Mouse (Mus musculus): ENCODE measurements at regions not wholly inside any gene's neighbourhood (a gene's known extent, or its start where the extent isn't known, plus 50 kb on each side); places are given as distances from the start of the nearest gene placed in this dataset.

DNA sequence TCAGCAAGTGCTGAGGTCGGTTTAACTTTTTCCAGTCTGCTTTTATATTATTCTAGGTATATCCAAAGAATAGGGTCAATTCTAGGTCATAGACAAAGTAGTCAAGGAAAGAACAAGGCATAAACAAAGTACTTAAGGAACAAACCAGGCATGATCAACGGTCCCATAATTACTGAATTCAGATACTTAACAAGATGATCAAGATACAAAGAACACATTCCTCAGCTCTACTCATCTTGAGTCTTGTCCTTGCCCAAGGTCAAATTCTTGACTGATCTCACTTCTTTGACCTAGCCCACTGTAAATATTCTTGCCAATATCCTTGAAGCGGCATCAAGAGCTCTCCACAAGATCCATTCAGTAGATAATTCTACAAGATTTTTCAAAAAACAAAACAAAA, 458.1 kb upstream of the Nr5a2 start:
- DNase-seq (ENCODE audit: low spot score) = no peak

DNA sequence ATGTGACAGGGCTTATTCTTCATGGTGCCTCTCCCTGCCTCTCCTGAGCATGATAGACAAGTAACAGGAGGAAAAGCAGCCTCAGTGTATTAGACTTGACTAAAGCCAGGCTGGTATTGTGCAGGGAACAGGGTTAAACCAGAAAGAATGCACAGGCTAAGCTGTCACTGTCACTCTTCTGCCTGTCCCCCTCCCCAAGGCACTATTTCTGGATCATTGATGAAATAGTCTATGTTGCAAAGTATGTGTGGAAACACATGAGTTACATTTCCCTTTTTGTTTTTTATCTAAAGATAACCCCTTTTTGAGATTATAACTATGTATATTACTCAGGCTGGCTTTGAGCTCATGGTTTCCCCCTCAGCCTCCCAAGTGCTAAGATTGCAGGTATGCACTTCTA, 436.5 kb upstream of the Nr5a2 start:
- no peak for DNase-seq (ENCODE audit: low spot score)

DNA sequence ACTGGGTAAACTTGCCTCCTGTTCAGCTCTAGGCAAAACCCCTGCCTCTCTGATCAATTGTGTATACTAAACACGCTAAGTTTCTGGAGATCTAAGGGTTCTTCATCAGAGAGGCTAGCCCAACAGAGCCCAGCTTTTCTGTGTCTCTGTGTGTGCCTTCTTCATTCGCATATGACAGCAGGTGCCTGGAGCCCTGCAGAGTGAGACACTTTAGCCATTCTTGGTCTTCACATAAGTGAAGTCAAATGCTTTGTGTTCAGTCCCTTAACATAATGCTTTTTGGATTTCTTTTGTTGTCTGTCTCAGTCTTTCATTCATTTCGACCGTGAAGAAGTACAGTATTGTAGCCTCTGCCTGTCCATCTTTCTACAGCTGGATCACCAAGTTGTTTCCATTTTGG, 427.3 kb upstream of the Nr5a2 start:
- DNase-seq (ENCODE audit: low spot score) = no peak

DNA sequence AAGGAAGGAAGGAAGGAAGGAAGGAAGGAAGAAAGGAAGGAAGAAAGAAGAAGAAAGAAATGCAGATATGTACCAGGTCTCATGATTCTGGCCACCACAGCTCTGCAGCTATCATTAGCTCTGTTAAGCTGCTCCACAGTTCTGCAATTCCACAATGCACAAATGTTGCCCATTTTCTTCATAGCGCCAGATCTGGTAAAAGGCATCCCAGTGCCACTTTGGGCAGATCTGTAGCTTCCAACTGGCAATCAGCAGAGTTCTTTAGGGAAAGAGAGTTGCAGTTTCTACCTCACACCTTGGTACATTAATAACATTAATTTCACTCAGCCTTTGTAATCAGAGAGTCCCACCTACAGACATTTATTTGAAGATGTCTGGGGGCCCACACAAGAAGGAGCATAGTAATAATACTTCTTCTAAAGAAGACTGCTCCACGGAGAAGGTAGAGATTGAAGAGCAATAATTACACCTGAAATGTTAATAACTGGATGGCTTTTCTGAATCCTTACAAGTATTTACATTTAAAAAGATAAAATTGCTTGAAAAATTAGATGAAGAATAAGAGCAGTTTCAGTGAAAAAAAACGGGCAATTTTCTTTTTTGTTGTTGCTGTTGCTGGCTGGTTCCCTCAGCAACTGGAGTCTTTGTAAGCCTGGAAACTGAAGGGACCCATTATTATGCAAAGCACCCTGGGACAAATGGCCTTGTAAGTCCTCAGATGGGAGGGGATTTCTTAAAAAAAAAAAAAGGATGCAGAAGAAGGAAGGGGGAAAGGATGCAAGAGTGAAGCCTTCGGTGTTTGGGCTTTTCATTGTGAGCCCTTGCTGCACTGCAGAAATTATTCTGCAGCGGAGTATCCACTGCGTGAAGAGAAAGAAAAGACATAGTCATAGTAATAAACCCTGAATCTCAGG, 418.1 kb upstream of the Nr5a2 start:
- no peak for DNase-seq (ENCODE audit: low spot score)

DNA sequence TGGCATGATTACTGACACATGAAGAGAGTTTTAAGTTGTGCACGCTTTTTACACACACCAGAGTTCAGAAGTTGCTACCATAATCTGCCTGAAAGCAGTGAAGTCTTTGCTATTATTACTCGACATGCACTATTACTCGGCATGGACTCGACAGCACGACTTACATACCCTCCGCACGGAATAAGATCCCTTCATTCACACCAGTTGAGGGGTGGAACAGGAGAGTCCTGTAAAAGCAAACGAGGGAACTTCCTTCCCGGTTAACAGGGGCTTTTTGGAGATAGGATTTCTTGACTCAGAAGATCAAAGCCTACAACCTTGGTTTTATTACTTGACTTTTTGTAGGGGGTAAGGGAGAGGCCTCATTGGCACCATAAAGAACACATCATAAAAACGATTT, 416.4 kb upstream of the Nr5a2 start:
- DNase-seq (ENCODE audit: low spot score) = no peak

DNA sequence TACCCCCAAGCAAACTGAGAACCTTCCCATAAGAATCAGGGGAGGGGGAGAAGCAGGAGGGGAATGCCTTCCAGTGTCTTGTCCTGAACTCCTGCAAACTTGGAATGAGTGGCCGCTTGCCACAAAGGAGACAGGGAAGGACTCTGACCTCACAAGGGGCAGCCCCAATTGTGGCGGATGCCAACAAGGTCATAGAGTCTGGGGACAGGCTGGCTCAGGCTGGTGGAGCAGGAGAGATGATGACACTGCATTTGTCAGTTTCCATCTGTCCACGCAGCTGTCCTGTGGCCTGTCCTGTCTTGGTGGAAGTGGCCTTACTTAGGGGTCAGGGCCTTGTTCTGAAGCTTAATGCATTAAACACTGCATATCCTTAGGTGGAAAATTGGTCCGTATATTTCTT, 414.4 kb upstream of the Nr5a2 start:
- no peak for DNase-seq (ENCODE audit: low spot score)

DNA sequence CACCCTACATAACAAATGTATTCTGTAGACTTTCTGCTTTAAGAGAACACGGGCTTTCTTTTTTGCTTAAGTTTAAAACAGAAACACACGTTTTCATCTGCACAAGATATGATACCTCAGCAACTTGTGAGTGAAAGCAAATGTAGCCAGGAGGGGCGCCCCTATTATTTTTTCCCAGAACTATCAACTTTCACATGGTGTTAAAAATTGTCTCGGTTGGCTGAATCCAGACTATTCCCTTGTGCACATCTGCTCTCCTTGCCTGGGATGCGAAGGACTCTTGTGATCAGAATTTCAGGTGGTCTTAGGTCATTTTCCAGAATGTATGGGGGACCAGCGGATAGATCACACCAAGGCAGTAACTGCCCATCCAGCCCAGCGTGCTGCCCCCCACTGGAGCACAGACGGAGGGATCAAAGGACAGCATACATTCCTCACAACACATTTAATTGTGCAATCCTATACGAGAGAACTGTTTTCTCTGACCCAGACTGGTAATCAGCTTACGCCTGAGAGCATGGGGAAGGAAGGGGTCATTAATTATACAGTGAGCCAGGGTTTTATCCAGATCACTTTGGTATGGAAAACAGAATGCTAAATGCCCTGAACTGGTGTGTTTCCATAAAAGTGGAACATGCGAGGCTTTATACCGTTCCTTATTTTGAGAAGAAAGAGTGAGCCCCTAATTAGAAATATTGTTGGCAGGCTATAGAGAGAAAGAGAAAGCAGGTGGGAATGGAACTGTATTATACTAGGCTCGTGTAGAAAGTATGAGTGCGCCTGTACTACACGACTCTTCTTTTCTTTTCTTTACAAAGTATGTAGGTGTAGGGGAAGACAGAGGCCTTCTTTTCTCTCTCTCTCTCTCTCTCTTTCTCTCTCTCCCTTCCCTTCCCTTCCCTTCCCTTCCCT, 413.5 kb upstream of the Nr5a2 start:
- no peak for DNase-seq (ENCODE audit: low spot score)

DNA sequence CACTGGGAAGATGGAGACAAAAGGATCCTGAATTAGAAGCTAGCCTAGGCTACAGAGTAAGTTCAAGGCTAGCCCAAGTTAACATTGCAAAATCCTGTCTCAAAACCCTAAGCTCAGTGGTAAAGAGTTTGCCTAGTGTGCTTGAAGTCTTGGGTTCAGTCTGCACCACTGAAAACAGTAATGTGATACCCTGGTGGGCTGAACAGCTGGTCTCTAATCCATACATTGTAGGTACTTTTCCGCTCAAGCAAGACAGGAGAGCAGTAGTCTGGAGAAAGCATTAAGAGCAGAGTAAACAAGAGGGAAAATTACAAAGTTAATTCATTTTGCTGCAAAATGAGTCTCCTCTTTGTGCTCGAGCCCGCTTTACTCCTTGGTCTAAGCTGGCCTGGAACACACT, 412.0 kb upstream of the Nr5a2 start:
- no peak for DNase-seq (ENCODE audit: low spot score)

DNA sequence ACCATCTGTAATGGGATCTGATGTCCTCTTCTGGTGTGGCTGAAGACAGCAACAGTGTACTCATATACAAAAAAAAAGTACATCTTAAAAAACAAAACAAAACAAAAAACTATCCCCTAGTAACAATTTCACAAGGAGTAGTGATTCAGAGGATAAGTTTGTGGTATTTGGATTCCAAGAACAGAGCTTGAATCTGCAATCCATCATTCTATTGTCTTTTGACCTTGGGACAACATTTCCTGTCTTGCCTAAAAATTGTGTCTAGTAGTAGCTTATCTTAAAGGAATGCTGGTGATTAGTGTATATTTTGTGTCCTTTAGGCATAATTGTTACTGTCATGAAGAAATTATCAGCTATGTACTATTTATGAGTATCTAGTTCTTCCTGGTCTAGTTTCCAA, 404.1 kb upstream of the Nr5a2 start:
- no peak for DNase-seq (ENCODE audit: low spot score)

DNA sequence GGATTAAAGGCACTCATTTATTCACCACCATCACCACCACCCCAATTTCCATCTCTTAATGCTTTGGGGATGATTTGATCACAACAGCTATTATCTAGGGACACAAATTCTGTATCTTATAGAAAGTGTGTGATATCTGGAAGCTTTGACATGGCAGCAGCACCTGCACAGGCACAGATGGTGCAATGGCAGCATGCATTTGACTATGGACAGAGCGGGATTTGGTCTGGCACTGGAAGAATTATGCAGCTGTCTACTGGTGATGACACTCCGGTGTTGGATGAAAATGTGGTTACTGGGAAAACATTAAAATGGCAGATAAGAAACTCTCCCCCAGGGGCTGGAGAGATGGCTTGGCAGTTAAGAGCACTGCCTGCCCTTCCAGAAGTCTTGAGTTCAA, 403.7 kb upstream of the Nr5a2 start:
- DNase-seq (ENCODE audit: low spot score) = no peak

DNA sequence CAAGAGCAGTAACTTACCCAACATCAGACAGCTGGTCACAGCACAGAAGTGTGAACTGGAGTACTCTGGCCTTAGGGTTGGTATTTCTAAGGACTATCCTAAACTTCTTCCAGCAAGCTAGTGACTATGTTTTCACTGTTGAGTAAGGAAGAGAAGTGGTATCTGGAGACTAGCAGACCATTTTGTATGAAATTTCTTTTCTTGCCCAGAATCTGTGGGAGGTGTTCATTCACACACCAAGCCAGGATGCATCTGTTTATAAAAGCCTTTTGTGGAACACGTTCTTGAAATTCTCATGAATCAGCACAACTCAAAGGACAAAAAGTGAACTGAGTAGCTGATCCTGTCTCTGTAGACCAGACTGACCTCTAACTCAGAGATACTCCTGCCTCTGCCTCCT, 403.3 kb upstream of the Nr5a2 start:
- DNase-seq (ENCODE audit: low spot score) = no peak

DNA sequence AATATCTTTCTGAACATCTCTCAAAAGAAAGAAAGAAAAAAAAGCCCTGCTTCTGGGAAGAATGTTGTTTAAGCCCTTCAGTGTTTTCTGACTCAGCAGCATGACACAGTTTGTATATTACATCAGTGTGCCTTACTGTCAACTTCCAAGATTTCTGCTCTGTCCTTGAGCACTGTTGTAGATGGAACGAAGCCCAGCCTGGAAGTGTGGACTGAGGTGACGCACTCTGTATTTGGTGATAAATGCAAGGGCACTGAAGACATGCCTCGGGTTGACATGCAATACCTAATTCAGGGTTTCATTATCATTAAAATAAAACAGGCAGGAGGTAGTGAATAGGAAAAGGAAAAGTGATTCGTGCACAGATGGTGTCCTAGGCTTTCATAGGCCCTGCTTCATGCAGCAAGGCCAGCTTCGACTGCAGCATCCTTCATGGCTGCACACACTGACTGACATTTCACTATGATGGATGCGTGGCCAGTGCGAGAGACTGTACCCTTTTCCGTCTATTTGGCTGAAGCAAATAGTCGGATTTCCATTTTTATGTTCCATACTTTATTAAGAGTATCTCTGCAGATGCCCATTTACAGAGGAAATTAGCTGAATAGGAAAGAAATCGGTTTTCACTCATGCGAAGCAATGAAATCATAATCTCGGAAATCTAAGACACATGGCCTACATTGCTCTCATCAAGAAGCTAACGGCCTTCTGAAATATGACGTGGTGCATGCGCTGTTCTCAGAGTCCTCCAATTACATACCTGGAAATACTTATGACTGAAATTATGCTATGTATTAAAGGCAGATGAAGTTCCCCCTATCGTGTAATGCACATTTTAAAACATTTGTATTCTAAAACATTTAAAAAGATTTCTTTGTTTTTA, 400.7 kb upstream of the Nr5a2 start:
- no peak for DNase-seq (ENCODE audit: low spot score)

DNA sequence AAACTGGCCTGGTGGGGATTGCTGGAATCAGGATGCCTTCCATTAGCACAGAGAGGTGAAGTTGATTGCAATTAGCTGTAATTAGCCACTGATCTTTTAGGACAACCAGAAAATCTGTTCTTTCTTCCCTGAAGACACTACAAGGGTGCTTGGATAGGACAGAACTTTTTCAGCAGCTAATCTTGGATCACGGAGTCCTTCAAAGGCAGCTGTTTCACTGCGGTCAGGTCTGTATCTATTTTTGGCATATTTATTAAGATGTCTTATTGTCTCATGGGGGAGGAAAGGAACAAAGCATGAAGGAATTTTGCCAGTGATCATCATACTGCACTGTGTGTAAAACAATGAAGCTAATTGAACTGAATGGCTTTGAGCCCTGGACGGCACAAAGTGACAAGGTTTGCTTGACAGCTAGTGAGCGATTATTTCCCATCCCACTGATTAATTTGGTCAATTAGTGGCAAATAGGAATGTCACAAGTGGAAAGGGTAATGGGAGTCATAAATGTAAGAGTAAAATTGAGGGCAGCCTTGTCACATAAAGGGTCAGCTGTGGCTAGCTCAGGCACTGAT, 395.8 kb upstream of the Nr5a2 start:
- DNase-seq (ENCODE audit: low spot score) = no peak

DNA sequence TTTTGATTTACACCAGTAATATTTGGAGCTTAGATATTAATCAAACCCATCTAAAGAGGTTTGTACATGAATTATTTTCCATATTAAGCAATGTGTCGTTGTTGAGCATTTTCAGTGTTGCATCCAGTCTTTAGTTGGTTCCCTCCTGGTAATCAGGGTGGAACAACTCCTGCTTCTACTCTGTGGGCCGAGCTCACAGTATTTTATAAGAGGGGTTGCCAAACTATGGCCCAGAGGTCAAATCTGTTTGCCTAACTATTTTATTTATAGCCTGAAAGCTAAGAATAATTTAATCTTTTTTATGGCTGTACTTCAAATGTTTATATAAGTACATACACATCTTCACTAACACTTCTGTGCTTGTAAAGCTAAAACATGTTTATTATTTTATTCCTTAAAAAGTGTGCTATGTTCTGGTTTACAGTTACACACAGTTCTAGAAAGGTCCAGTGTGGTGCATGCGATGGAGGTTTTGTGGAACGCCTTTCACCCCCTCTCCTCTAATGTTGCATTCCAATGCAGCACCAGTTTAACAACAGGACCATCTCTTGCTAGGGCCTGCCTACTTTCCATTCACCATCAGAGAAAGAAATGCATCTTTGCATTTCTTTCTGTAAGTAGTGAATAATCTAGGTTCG, 392.3 kb upstream of the Nr5a2 start:
- DNase-seq (ENCODE audit: low spot score) = no peak

DNA sequence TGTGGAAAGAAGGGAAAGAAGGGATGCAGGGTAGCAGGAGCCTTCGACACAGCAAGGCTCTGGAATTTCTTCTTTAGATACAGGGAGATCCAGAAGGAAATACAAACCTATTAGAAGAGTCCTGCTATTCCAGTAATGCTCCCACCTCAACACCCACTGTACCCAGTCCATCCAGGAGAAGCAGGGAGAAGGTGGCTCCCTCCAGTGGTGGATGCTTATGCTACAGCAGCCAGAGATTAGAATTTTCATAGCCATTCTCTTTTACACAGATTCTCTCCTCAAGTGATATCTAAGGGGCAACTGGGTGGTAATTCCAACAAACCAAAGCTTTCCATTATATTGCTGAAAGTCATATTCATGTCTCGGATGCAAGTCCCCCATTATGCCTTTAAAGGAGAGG, 373.9 kb upstream of the Nr5a2 start:
- DNase-seq (ENCODE audit: low spot score) = no peak

DNA sequence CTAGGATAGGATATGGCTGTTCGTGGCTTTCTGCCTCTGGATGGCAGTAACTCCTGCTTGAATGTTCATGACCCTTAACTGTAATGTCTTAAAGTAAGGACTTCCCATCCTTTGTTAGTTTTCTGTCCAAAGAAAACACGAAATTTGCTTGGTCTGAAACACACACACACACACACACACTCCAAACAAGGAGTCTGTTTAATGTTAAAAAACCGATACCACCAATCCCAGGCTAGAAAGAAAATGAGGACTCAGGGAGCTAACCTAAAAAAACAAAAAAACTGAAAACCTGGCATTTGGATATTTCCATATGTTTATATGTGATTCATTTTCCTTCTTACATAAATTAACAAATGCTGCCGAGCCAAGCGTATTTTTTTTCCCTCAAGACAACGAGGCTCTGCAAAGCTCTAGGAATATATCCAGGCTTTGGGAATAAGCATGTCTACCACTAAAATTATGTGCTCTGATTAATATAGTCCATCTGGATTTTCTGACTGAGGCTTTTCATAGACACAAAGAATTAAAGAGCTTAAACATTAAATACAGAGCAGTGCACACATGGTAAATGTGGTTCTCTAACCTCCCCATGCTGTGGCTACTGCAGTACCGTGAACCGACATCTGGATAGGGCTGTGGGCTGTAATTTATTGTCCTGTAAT, 372.0 kb upstream of the Nr5a2 start:
- no peak for DNase-seq (ENCODE audit: low spot score)

DNA sequence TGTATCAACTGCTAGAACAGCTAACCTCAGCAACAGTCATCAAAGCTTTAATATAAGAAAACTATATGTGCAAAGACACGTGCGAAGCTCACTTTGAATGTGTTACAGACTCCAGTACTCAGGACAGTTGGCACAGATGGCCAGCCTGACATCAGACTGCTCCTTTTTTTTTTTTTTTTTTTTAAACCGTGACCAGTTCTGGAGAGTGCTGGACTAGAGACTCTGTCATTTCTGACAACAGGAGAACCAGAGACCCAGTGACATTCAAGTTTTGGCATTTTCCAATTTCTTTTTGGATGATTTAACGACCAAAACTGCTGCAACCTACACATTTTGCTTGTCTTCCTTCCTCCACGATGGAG, 371.5 kb upstream of the Nr5a2 start:
- no peak for DNase-seq (ENCODE audit: low spot score)

DNA sequence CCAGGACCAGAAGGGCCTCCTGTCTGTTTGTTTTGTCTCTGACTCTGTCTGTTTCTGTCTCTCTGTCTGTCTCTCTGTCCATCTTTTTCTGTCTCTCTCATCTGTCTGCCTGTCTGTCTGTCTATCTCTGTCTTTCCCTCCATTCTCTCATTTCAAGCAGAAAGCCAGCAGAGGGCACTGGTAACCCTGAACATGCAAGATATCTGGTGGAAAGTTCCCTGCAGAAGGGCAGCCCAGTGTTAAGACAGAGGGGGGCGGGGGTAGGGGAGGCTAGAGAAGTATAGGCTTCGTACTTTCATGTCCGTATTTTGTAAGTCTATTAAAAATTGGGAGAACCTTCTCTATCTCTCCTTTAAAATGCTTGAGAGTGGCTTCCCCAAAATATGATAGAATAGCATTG, 370.4 kb upstream of the Nr5a2 start:
- no peak for DNase-seq (ENCODE audit: low spot score)

DNA sequence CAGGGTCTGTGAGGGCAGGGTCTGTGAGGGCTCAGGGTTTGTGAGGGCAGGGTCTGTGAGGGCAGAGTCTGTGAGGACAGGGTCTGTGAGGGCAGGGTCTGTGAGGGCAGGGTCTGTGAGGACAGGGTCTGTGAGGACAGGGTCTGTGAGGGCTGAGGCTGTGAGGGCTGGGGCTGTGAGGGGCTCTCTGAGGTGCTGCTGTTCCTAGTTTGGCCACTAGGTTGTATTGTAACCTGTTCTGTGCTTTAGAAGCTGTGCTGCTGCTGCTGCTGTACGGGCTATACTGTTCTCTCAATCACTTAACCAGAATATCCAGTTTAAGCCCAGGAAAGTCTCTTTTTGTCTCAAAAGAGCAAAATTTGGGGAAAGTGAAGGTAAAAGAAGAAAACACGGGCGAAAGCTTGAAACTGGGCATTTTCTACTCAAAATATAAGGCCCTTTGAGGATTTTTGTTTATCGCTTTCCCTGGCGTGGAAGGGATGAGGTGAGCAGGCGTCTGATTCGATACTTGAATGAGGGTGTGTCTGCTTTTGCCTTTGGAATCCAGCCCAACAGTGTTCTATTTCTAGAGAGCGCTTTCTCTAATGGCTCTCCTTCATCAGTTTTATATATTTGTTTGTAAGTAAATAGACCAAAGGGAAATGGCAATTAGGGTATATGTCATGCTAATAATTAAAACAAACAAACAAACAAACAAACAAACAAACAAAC, 363.8 kb upstream of the Nr5a2 start:
- no peak for DNase-seq (ENCODE audit: low spot score)

DNA sequence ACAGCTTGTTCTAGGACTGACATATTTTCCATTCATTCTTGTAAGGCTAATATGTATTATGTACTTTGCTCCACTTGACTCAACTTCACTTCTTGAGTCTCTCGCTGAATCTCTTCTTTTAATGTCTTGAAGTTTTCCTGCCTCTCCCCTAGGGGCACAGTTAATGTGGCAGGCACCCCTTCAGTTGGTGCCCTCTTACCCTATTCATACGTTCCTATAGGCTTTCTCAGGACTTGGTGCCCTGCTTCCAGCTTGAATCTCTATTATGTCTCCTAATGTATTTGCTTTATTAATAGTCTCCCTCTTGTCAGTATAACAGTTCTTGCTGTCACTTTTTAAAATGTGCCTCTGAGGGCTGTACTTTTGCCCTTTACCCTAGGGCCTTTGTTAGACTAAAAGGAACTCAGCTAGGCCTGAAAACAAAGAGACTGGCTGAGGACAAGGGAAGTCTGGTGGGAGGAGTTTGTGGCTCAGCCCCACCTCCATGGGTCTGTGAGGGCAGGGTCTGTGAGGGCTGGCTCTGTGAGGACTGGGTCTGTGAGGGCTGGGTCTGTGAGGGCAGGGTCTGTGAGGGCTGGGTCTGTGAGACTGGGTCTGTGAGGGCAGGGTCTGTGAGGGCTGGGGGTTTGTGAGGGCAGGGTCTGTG, 362.9 kb upstream of the Nr5a2 start:
- no peak for DNase-seq (ENCODE audit: low spot score)
